Mouse (Mus musculus) erythroblast, adult 5-6 weeks (primary cell): ENCODE data around the gene Cabp7. TPM values are rescaled to one million over a fixed set of nuclear protein-coding genes. Genes with fewer than 3 reads are reported as not detected.

Experiments used
- ATAC-seq: replicated peaks from 2 replicates; pipeline ENCODE4 v1.8.0; 2016; ENCODE audit warnings: moderate number of reproducible peaks, mild to moderate bottlenecking, moderate TSS enrichment, inconsistent platforms; ENCODE audit not compliant: poor library complexity, low FRiP score, severe bottlenecking
- total RNA-seq, 2 experiments: library from RNA; stranded (forward) in 1 of 2; stranded (reverse) in 1 of 2; fragments of 150-400 nt in 1 of 2; fragments of 200-764, 138-1000 nt in 1 of 2; gene quantifications; 2 replicates each; pipeline versions ENCODE4 v1.2.3 to v1.2.4; 2015 to 2017; ENCODE audit warnings: low replicate concordance in 2 of 2

The Cabp7 gene
- total RNA-seq, 2 experiments from 2014 or later: 0.58 TPM; not detected in 1

- ATAC-seq: no peak
Observed at GRCm38 (mm10) chr11:4752836-4753235, 6.3 kb upstream of the Cabp7 start.

GRCm38 (mm10) chr11:4750263-4750662 lies 3.7 kb upstream of the Cabp7 start:
- ATAC-seq: no peak

- ATAC-seq: no peak
Observed at GRCm38 (mm10) chr11:4747285-4747684, 707 bp upstream of the Cabp7 start.

DNA sequence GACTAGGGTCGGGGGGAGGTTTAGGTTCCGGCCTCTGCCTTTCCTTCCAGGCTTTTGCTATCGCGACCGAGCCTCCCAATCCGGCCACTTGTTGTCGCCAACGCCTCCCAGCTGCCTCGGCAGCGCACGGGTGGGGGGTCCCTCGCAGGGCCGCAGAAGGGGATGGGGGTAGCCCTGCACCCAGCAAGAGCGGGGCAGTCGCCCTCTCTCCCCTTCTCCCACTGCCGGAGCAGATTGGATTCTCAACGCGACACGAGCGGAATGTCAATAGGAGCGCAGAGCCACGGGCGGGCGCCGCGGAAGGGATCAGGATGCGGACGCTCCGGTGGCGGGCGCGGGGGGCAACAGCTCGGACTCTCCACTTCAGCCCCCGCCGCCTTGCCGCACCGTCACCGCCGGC lies 609 bp downstream of the Cabp7 start:
- ATAC-seq: no peak

DNA sequence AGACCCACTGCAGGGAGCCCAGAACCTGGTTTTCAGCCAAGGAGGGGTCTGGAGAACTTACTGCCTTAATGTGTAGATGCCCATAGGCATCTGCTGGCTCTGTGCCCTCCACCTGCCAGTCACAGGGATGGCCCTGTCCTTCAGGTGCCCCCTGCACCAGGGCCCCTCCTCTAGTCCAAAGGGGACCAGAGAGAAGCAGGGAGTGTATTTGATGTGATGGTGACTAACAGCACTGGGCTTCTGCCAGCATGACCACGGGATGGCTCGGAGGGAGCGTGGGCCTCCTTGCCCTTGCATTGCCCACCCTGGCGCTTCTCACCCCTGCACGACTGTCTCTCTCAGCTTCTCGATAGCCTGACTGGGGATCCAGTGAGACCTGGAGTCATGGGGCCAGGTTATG lies 1.9 kb downstream of the Cabp7 start:
- ATAC-seq: no peak

GRCm38 (mm10) chr11:4740785-4741184 lies 5.8 kb downstream of the Cabp7 start:
- ATAC-seq: no peak

DNA sequence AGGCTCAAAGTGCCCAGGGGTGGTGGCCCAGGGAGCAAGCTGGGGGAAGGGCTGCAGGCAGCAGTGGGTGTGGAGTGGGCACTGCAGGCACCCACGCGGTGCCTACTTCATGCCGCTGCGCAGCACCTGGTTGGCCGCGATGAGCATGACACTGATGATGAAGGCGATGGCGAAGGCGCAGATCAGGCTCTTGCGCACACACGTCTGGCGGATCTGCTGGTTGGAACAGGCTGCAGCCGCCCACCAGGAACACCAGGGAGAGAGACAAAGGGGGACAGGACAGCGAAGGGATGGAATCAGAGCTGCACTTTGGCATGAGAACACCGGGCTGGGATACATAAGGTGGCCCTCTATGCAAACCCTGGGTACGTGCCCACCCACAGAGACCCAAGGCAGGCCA lies 7.9 kb downstream of the Cabp7 start:
- no peak for ATAC-seq

- no peak for ATAC-seq
Observed at GRCm38 (mm10) chr11:4737682-4738081, 8.9 kb downstream of the Cabp7 start.

DNA sequence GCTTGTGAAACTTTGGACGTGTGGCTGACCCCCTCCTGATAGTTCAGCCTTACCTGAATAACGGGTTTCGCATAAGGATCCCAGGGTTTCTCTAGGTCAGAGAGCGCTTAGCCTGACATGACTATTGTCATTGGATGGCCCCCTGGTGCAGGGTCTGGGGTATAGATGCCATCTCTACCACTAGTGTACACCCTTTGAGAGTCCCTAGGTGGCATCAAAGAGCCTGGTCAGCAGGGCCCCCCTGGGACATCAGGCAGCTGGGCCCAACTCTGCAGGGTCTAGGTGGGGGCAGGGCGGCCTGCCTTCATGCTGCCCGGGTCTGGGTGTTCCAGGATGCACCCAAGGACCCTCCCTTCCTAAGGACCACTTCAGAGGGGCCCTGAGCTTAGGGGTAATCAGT lies 10.2 kb downstream of the Cabp7 start:
- ATAC-seq: no peak

- no peak for ATAC-seq
Observed at GRCm38 (mm10) chr11:4734179-4734578, 12.4 kb downstream of the Cabp7 start.

GRCm38 (mm10) chr11:4731781-4732180 lies 14.8 kb downstream of the Cabp7 start:
- ATAC-seq: no peak

DNA sequence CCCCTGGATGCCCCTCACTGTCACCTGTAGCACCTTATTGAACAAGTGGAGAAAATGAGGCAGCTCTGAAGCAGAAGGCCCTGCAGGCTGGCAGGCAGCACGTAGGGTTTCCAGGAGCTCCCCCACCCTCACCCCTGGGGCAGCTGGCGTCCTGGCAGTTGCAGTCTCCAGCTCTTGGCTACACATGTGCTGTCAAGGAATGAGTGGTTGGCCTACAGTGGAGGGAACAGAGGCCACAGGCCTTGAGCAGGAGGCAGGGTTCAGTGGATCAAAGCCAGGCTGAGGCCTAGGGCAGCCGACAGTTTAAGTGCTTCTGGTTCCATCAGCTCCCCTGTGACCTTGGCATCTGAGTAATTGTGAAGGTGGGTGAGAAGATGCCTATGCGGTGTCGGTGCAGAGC lies 15.7 kb downstream of the Cabp7 start:
- no peak for ATAC-seq

DNA sequence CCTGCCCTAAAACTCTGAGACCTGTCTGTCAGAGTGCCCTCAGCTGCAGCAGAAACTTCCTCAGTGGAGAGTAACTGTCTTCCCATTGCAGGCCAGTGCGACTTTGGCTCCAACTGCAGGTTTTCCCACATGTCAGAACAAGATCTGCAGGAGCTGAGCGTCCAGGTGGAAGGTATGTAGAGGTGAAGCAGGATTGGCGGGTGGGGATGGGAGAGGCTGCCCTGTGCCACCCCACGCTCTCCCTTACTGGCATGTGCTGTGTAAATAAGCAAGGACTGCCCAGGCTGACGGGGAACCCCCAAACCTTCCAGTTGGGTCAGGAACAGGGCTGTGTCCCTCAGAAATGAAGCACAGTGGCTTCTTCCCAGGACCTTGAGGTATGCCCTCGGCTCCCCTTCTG lies 16.5 kb downstream of the Cabp7 start:
- no peak for ATAC-seq

DNA sequence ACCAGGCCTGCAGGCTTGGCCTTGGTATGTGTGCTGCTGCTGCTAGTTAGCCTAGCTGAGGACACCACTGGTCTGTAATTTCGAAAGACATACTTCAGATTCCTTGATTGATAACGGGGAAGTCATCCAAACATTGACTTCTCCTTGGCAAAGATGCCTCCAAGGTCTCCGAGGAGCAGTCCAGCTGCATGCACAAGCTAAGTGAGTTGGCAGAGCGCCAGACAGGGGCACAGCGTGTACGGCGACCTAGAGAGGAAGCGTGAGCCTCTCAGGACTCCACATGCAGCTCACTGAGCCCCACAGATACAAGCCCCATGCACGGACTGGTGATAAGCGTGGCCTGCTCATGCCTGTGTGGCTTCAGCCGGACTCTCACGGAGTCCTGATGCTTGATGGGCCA lies 17.0 kb downstream of the Cabp7 start:
- ATAC-seq: no peak

GRCm38 (mm10) chr11:4721728-4722127 lies 24.9 kb downstream of the Cabp7 start:
- ATAC-seq: no peak

DNA sequence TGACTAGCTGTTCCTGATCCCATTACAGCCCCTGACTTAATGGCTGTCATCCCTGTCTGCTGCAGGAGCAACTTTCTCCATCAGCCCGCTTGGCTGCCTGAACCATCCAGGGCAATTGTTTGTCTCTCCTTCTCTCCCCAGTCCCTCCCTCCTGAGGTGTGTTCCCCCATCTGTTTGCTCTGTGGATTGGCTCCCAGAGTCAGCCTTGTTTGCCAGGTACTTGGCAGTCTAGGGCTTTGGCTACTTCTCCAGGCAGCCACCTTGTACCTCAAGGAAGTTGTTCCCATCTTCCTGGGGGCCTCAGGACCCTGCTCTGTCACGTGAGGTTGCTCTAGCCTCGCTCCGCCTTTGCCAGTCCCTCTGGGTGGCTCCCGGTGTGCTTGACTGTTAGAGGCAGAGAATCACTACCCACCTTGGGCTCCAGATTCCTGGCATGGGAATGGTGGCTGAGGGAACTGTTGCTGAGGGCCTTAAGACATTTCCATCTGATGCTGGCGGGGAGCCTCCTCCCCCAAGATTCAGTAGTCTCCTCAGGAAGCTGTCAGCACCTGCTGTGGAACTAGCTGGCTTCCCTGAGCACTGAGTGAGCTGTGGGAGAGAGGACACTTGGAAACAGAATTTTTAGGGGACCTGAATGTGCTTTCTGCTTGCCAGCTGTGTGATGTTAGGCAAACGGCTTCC lies 25.5 kb downstream of the Cabp7 start:
- ATAC-seq: no peak

- no peak for ATAC-seq
Observed at GRCm38 (mm10) chr11:4720393-4720792, 26.2 kb downstream of the Cabp7 start.

- ATAC-seq: no peak
Observed at GRCm38 (mm10) chr11:4719961-4720360, 26.6 kb downstream of the Cabp7 start.

GRCm38 (mm10) chr11:4718548-4718947 lies 28.0 kb downstream of the Cabp7 start:
- no peak for ATAC-seq

DNA sequence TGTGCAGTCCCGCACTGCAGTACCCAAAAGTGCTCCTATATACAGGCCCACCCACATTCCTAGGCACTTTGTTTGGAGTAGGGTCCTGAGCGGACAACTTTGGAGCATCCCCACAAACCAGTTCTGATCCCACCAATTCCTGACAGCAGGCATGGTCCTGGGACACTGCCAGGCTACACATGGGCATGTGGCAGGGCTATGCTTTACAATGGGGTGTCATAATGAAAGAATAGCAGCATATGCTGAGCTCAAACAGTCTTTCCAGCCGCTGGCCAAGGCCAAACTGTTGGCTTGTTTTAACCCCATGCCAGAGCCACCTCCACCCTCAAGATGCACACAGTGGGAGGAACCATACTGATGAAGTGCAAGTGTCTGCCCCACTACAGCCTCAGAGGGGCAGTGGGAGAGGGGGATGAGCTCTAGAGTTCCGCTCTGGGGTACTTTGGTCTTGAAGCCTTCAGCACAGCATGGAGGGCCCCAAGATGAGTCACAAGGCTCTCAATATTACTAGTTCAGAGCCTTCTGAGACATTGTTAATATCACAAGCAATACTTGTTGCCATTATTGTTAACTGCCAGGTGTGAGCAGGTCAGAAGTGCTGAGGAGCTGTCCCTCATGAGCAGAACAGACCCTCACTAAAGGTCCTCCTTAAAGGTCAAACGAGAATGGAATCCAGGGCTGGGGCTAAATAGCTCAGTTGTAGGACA lies 29.9 kb downstream of the Cabp7 start:
- ATAC-seq: no peak

GRCm38 (mm10) chr11:4715596-4715995 lies 31.0 kb downstream of the Cabp7 start:
- ATAC-seq: no peak

- no peak for ATAC-seq
Observed at GRCm38 (mm10) chr11:4714727-4715126, 31.9 kb downstream of the Cabp7 start.
